Mouse (Mus musculus): ENCODE data around the gene Tacc3.

DNA sequence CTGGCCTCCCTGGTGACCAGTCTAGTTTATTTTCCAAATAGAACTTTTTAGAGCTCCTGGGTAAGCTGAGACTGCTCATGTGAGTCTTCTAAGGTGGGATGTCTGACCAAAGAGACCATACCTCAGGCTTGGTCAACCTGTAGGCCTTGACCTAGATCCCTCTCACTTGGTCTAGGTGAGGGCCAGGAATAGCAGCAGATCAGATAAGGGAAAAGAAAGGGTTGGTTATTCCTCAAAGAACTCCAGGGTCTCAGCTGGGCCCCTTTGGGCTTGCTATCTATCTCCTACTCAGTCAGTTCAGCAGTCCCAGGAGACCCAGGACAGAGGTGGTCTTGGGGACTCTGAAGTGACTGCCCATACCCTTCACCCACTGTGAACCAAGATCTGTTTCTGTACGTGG lies 39.6 kb downstream of the Tacc3 start:
- no peak for TF ChIP-seq POLR2A (IDR thresholded peaks at IDR 0.05; ENCODE audit: borderline replicate concordance, extremely low read depth, insufficient read depth, insufficient read length, poor library complexity, severe bottlenecking)
- no peak for TF ChIP-seq CTCF (IDR thresholded peaks at IDR 0.05; ENCODE audit: borderline replicate concordance, extremely low read depth, insufficient read depth, insufficient read length)

All from brain, embryonic 14.5 days (tissue).